Mouse (Mus musculus) liver, adult 2 months (tissue): ENCODE data around the gene Itgb2l. TPM values are rescaled to one million over a fixed set of nuclear protein-coding genes. Genes with fewer than 3 reads are reported as not detected.

Source experiments
- DNase-seq: peaks from one replicate; pipeline ENCODE4 v3.0.0-alpha.2; 2011; ENCODE audit warnings: low read depth, low spot score; ENCODE audit errors: extremely low read depth
- H3K27ac ChIP-seq: fragments of 200-500 bp; replicated peaks from 2 replicates; pipeline ENCODE4 v1.5.1; 2012; ENCODE audit warnings: low read depth, mild to moderate bottlenecking, control low read depth, inconsistent platforms, low read length; ENCODE audit not compliant: insufficient read depth
- H3K27me3 ChIP-seq: fragments of 200-500 bp; 2 replicates; pipeline ENCODE4 v1.6.1; 2012; ENCODE audit warnings: mild to moderate bottlenecking, moderate library complexity, low read length, inconsistent platforms; ENCODE audit not compliant: control insufficient read depth, insufficient read depth
- H3K36me3 ChIP-seq: fragments of 200-500 bp; 2 replicates; pipeline ENCODE4 v1.6.1; 2012; ENCODE audit warnings: low read length, inconsistent platforms; ENCODE audit not compliant: control insufficient read depth, insufficient read depth
- H3K4me1 ChIP-seq: fragments of 200-500 bp; 2 replicates; pipeline ENCODE4 v1.6.1; 2011; ENCODE audit warnings: low read length; ENCODE audit not compliant: control insufficient read depth, insufficient read depth
- H3K4me3 ChIP-seq: fragments of 200-500 bp; 2 replicates; pipeline ENCODE4 v1.5.1; 2011; ENCODE audit warnings: low read depth, mild to moderate bottlenecking, control low read depth, low read length, moderate library complexity; ENCODE audit not compliant: insufficient read depth
- H3K79me2 ChIP-seq: fragments of 200-500 bp; 2 replicates; pipeline ENCODE4 v1.6.1; 2012; ENCODE audit warnings: inconsistent platforms, mild to moderate bottlenecking, low read length, moderate library complexity; ENCODE audit not compliant: control insufficient read depth, insufficient read depth
- H3K9ac ChIP-seq: fragments of 200-500 bp; 2 replicates; pipeline ENCODE4 v1.6.1; 2012; ENCODE audit warnings: low read depth, mild to moderate bottlenecking, control low read depth, inconsistent platforms, low read length
- CTCF ChIP-seq: fragments of 200-500 bp; IDR thresholded peaks from 2 replicates; pipeline ENCODE4 v1.5.1; 2011; ENCODE audit warnings: low read depth, low read length, control low read depth
- POLR2A ChIP-seq: fragments of 200-500 bp; IDR thresholded peaks from 2 replicates; pipeline ENCODE4 v1.6.1; 2011; ENCODE audit warnings: low read length, control low read depth; ENCODE audit not compliant: insufficient read depth; ENCODE audit errors: extremely low read depth
- WGBS: fragments of 180-500 bp; shearing (Covaris S2); methylation state at CpG from one replicate; pipeline ENCODE4 v1.1.7; 2018; 5-methylcytosine and 5-hydroxymethylcytosine counted together
- polyA plus RNA-seq: library from polyadenylated mRNA; depleted of rRNA; stranded (reverse); fragments of >200 nt; gene quantifications from 2 replicates; pipeline ENCODE4 v1.2.3, GENCODE M21; 2012
- total RNA-seq: library from RNA; depleted of rRNA; stranded (reverse); fragments of >200 nt; gene quantifications from 2 replicates; pipeline ENCODE4 v1.2.3, GENCODE M21; 2014

Gene Itgb2l
- total and polyA plus RNA-seq, 2 experiments = not detected

DNA sequence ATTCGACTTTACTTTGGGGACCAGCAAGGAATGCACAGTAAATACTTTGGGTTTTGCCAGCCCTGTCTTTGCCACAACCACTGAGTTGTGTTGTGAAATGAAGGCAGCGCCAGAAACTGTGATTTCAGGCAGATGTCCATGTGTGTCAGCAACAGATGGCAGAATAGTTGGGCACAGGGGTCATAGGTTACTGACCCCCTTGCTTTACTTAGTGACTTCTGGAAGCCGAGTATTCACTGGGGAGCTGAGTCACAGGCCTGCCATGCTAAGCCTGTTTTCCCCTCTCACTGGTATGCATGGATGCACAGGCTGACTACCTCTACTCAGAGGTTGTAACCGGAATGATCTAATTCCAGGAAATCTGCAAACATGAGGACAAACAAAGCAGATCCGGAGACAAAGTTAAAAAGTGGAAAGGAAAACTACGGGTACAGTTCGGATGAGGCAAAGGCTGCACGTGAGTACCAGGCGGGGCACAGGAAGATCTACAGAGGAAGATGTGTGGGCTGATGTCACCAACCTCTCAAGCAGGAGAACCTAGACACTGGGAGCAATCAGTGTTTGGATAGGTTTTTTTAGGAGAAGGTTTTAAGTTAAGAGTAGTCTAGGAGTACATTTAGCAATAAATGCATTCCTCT, 47.3 kb downstream of the Itgb2l start:
- DNase-seq = peak; percentile 83
- Histone ChIP-seq H3K27ac (peak overlapping the region; percentile 39; the same call in 1 of the 2 replicates), H3K79me2 (no peaks in the 10 kb centered on the region), H3K36me3 (peaks cover 31% of the 10 kb centered on the region), H3K27me3 (no peaks in the 10 kb centered on the region), H3K4me3 (no peak overlapping the region), H3K9ac (no peak overlapping the region), H3K4me1 (peaks cover 10% of the 10 kb centered on the region)
- WGBS = 16% methylated on average over 9 of the region's 9 CpGs
- TF ChIP-seq POLR2A (no peak), CTCF (no peak)

- no peak overlapping the region for H3K9ac ChIP-seq
- H3K27me3 ChIP-seq = no peaks in the 10 kb centered on the region
- TF ChIP-seq CTCF (no peak), POLR2A (no peak)
- H3K79me2 ChIP-seq = no peaks in the 10 kb centered on the region
- 32% methylated on average over 4 of the region's 4 CpGs for WGBS
- no peak overlapping the region for H3K4me3 ChIP-seq
- H3K4me1 ChIP-seq = peaks cover 10% of the 10 kb centered on the region
- H3K27ac ChIP-seq = peak overlapping the region; percentile 26; the same call in 1 of the 2 replicates
- peak; percentile 60 for DNase-seq
- peaks cover 32% of the 10 kb centered on the region for H3K36me3 ChIP-seq
Measured at GRCm38 (mm10) chr16:96395516-96395915, 47.9 kb downstream of the Itgb2l start.

- H3K27ac ChIP-seq = no peak overlapping the region
- peak; percentile 18 for DNase-seq
- H3K4me1 ChIP-seq = peaks cover 7% of the 10 kb centered on the region
- H3K9ac ChIP-seq = no peak overlapping the region
- H3K79me2 ChIP-seq = no peaks in the 10 kb centered on the region
- no peaks in the 10 kb centered on the region for H3K27me3 ChIP-seq
- H3K4me3 ChIP-seq = no peak overlapping the region
- TF ChIP-seq POLR2A (no peak), CTCF (0 out of 2 replicates have a peak, but pooled peaks have one; percentile 11)
- peaks cover 27% of the 10 kb centered on the region for H3K36me3 ChIP-seq
Measured at GRCm38 (mm10) chr16:96391070-96391469, 52.3 kb downstream of the Itgb2l start.

- no peak overlapping the region for H3K4me3 ChIP-seq
- H3K4me1 ChIP-seq = no peaks in the 10 kb centered on the region
- TF ChIP-seq CTCF (no peak), POLR2A (no peak)
- no peak overlapping the region for H3K9ac ChIP-seq
- H3K36me3 ChIP-seq = peaks cover 28% of the 10 kb centered on the region
- WGBS = 73% methylated on average over 5 of the region's 5 CpGs
- H3K27ac ChIP-seq = no peak overlapping the region
- no peaks in the 10 kb centered on the region; the same call in 1 of the 2 replicates for H3K79me2 ChIP-seq
- no peak for DNase-seq
- no peaks in the 10 kb centered on the region for H3K27me3 ChIP-seq
Measured at GRCm38 (mm10) chr16:96388481-96388880, 54.9 kb downstream of the Itgb2l start.

GRCm38 (mm10) chr16:96387685-96388371, 55.6 kb downstream of the Itgb2l start:
- 84% methylated on average over 6 of the region's 6 CpGs for WGBS
- TF ChIP-seq POLR2A (no peak), CTCF (no peak)
- DNase-seq = no peak

DNA sequence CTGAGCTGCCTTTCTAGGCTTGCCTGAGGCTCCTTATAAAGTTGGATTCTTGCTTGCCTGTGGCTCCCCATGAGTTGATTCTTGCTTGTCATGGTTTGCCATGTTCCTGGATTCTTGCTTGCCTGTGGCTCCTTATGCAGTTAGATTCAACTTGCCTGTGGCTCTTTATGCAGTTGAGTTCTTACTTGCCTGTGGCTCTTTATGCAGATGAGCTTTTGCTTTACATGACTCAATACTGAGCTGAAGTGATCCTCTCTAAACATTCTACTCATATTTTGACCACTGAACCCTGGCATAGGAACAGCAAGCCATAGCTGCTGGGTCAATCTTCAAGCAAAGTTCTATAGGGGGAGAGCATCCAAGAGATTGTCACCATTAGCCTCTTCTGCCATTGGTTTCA, 58.7 kb downstream of the Itgb2l start:
- peaks cover 25% of the 10 kb centered on the region for H3K36me3 ChIP-seq
- no peaks in the 10 kb centered on the region for H3K4me1 ChIP-seq
- H3K79me2 ChIP-seq = no peaks in the 10 kb centered on the region; the same call in 1 of the 2 replicates
- H3K4me3 ChIP-seq = no peak overlapping the region
- no peak for TF ChIP-seq CTCF
- no peak for TF ChIP-seq POLR2A
- no peak overlapping the region for H3K27ac ChIP-seq
- DNase-seq = no peak
- no peaks in the 10 kb centered on the region for H3K27me3 ChIP-seq
- no peak overlapping the region for H3K9ac ChIP-seq

More at GRCm38 (mm10) chr16:96387685-96388371, 55.6 kb downstream of the Itgb2l start:
- no peaks in the 10 kb centered on the region for H3K4me1 ChIP-seq
- peaks cover 31% of the 10 kb centered on the region for H3K36me3 ChIP-seq
- no peaks in the 10 kb centered on the region; the same call in 1 of the 2 replicates for H3K79me2 ChIP-seq
- no peak overlapping the region for H3K9ac ChIP-seq
- H3K27ac ChIP-seq = no peak overlapping the region
- H3K27me3 ChIP-seq = no peaks in the 10 kb centered on the region
- no peak overlapping the region for H3K4me3 ChIP-seq
